Mouse (Mus musculus): ENCODE data around the gene Vamp2. TPM values are rescaled to one million over a fixed set of nuclear protein-coding genes. Genes with fewer than 3 reads are reported as not detected.

Vamp2 gene
- 282 TPM for polyA plus RNA-seq (2017; shearing (Covaris generic))

DNA sequence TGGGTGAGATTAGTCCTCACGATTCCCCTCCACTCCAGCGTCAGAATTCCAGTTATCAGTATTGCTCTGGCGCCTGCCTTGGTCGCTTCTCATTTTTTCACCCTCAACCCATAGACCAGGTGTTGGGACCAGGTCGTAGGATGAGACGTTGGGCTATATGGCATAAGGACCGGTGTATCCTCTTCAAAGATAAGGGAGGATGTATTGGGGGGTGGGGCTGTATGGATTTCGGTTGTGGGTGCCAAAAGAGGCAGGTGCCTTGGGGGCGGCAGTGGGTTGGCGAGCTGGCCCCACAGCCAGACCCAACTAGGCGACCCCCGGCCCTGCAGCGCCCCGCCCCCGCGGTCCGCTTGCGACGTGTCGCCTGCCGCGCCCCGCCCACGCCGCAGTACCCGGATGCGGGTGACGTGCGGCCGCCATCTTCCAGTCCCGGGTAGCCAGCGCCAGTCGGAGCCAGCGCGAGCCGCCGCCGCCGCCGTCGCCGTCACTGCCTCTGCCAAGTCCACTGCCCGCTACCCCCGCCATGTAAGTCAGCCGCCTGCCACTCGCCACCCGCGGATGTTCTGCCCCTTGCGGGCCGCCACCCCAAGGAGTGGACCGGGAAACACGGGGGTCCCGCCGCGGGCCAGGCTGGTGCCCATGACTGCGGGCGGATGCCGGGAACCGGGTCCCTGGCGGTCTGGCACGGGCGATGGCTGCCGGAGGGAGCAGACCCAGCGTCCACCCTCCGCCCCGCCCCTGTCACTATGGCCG is at the start of gene Vamp2:
TSS of gene Vamp2 (plus strand) at position 388 of the 753 bp plus-strand sequence.

DNA sequence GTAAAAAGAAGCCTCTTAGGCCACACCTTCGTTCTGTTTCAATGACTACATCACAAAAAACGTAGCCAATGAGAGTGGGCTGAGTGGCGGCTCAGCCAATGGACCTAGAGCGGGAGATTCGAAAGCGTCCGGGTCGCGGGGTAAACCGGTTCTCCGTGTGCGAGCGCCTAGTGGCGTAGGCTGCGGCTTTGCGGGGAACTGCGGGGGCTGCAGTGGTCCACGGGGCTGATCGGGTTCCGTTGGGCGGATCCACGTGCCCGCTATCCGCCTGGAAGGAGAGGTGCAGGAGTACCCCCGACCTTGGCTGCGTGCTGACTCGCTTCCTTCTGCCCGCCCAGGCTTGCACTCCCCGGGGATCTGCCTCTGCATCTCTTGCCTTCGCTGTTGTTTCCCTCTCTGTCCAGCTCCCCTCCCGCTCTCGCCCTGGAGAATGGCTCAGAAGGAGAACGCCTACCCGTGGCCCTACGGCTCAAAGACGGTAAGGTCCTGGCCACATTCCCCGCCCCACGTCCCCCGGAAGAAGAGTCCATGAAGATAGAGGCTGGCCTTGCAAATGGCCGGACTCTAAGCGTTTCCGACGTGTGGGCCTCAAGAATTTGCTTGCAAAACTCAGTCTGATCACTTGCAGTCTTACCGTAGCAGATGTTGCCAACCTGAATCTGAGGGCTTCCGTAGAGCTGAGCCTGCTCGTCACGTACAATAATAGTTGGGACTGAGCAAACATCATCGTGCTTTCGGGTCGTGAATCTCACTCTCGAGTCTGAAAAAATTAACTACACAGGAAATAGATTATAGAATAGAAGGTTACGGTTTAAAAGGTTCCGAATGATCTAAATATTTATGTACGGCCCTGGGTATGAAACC is 42.5 kb upstream of the Vamp2 start, which contains the start of gene Aurkb:
TSS of gene Aurkb (plus strand) at position 117 of the 864 bp plus-strand sequence.

DNA sequence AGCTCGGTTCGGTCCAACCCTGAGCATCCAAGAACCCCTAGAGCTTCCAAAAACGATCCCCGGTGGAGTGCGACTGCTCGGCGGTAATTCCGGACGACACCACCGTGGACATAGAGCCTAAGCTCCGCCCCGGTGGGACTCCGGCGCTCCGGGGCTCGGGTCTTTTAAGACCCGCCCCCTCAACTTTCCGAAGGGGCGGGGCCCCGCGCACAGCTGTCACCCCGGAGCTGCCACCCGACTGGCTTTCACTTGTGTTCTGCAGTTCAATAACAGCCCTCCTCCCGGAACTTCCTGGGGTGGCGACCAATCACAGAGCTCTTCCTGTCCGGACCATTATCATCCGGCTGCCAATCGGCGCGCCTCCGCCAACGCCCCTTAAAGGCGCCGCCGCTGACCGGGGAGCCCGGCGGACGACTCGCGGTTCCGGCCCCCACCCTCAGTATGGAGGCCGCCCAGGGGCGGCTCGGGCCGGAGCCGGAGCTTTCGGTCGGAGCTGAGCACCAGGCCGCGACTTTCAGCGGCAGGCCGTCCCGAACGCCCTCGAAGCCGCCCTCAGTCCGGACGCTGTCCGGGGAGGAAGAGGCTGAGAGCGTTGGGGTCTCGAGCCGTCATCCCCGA is 28.8 kb upstream of the Vamp2 start, which contains the start of gene Borcs6:
TSS of gene Borcs6 (plus strand) at position 361 of the 618 bp plus-strand sequence.

DNA sequence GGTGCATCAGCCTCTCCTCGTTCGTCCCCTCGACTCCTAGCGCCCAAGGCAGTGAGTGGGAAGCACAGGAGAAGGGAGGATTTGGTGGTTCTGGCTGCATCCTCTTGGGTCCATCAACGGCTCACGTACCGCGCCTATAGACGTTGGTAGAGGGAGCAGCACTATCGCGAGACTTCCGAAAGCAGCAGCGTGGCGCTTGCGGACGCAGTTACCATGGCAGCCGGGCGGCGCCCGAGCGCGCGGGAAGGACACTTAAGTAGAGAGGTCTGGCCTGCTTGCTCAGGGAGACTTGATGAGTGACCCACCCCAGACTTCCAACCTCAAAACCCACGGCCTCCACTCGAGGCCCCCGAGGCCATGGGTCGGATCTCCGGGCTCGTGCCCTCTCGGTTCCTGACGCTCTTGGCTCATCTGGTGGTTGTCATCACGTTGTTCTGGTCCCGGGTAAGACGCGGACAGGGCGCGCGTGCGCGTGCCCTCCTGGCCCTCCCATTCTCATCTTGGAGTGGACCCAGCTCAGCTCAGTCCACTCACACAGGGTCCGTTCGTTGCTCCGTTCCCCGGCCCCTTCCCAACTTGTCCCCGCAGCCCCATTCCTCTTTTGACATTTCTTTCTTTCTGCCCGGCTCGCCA is 17.6 kb upstream of the Vamp2 start, which contains the start of gene Tmem107:
TSS of gene Tmem107 (plus strand) at position 217 of the 633 bp plus-strand sequence.

DNA sequence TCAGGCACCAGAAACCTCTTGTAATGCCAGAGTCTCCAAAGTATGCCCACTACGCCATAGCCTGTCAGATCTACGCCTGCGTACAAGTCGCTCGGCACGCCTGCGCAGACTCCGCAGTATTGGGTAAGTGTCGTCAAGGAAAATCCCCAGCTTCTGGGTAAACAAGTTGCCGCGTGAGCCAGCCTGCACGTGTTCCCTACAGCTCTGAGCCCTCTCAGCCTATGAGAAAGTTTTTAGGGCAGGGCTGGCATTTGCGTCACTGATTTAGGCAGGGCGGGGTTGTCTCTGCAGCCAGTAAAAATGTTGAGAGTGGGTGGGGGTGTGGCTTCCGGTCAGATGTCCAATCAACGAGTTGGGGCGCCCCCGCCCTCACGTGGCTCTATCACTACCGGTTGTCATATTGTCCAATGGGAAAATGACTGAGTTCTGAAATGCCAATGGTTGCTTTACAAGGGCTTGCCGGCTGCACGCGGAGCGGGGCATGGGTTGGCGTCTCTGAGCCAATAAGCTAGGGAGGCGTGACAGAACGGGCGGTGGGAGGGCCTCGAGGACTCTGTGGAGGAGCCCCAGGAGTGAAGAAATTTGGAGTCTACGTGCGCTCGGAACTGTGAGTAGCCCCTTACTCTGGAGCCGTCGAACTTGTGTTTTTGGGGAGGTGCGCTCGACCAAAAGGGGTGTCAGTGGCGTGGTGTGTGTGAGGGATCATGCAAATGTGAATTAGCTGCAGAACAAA is 6.6 kb downstream of the Vamp2 start, which contains the start of gene Per1:
TSS of gene Per1 (plus strand) at position 521 of the 733 bp plus-strand sequence.

DNA sequence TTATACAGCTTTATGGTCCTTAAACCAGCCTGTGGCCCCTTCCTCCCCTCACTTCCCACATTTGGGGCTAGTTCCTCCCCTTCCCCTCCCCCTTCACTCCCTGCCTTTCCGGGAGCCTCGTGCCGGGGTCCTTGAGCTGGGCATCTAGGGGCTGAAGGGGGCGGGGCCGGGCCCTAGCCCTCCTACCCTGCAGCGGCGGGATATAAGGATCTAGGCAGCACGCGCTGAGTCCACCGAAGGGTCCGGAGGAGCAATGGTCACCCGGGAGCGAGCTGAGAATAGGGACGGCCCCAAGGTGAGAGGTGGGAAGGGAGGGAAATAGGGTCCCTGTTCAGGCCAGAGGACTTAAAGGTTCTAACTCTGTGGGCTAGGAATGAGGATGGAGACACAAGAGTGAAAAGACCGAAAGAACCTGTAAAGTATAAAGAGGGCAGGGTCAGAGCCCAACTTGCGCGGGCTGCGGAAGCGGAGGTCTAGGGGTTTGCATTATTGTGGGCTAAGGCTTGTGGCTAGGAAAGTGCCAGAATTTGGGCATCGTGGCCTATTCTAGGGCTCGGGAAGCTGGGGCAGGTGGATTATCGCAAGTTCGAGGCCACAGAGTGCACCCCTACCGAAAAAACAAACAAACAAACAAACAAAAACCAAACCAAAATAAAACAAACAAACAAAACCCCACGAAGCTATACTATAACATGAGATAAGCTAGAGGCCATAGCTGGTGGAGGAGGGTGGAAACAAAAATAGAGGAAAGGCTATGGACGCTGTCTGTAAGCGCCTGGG is 32.1 kb downstream of the Vamp2 start, which contains the start of gene Hes7:
TSS of gene Hes7 (plus strand) at position 184 of the 780 bp plus-strand sequence.

DNA sequence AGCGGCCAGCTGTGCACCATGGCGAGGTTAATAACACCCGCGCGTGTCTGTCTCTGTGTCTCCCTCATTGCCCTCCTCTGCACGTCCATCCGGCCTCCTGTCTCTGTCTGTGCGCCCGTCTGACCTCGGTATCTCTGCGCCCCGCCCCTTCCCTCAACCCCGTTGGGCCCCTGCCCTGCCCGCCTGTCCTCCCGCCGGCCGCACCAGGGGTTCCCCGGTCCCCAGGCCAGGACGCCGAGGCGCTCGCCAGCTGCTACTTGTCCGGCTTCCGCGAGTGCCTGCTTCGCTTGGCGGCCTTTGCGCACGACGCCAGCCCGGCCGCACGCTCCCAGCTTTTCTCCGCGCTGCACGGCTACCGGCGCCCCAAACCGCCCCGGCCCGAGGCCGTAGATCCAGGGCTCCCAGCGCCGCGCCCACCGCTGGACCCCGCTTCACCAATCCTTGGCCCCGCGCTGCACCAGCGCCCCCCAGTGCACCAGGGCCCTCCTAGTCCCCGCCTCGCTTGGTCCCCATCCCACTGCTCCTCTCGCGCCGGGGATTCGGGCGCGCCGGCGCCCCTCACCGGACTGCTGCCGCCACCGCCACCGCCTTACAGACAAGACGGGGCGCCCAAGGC is 34.2 kb downstream of the Vamp2 start, which contains the start of gene 9130213A22Rik:
TSS of gene 9130213A22Rik (minus strand) at position 254 of the 616 bp plus-strand sequence.

DNA sequence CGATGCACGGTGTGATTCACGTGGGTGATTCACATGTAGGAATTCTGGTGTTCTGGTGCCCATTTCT is 37.4 kb downstream of the Vamp2 start, which contains the start of gene Aloxe3:
TSS of gene Aloxe3 (plus strand) at position 45 of the 67 bp plus-strand sequence.

Other genes with a start within 250 kb of the Vamp2 start
- 167 TPM for gene Ndel1, start 216.6 kb upstream of the Vamp2 start, polyA plus RNA-seq (2017; shearing (Covaris generic))
- not detected for gene Rnf222, start 199.9 kb upstream of the Vamp2 start, polyA plus RNA-seq (2017; shearing (Covaris generic))
- 834 TPM for gene Rpl26, start 186.9 kb upstream of the Vamp2 start, polyA plus RNA-seq (2017; shearing (Covaris generic))
- gene Odf4, start 161.4 kb upstream of the Vamp2 start, polyA plus RNA-seq (2017; shearing (Covaris generic)): not detected
- not detected for gene Arhgef15, start 131.0 kb upstream of the Vamp2 start, polyA plus RNA-seq (2017; shearing (Covaris generic))
- 4.2 TPM for gene Slc25a35, start 120.4 kb upstream of the Vamp2 start, polyA plus RNA-seq (2017; shearing (Covaris generic))
- 8.2 TPM for gene Rangrf, start 113.3 kb upstream of the Vamp2 start, polyA plus RNA-seq (2017; shearing (Covaris generic))
- gene Pfas, start 80.0 kb upstream of the Vamp2 start, polyA plus RNA-seq (2017; shearing (Covaris generic)): 2.6 TPM
- gene Ctc1, start 72.6 kb upstream of the Vamp2 start, polyA plus RNA-seq (2017; shearing (Covaris generic)): 15.3 TPM
- 0.87 TPM for gene Aurkb, start 42.8 kb upstream of the Vamp2 start, polyA plus RNA-seq (2017; shearing (Covaris generic))
- 6.9 TPM for gene Borcs6, start 28.8 kb upstream of the Vamp2 start, polyA plus RNA-seq (2017; shearing (Covaris generic))
- gene Tmem107, start 17.7 kb upstream of the Vamp2 start, polyA plus RNA-seq (2017; shearing (Covaris generic)): 6.6 TPM
- 136 TPM for gene Per1, start 6.7 kb downstream of the Vamp2 start, polyA plus RNA-seq (2017; shearing (Covaris generic))
- 0.41 TPM for gene Hes7, start 31.9 kb downstream of the Vamp2 start, polyA plus RNA-seq (2017; shearing (Covaris generic))
- gene 9130213A22Rik, start 34.1 kb downstream of the Vamp2 start, polyA plus RNA-seq (2017; shearing (Covaris generic)): not detected
- gene Aloxe3, start 37.4 kb downstream of the Vamp2 start, polyA plus RNA-seq (2017; shearing (Covaris generic)): 0.36 TPM
- gene Alox12b, start 68.5 kb downstream of the Vamp2 start, polyA plus RNA-seq (2017; shearing (Covaris generic)): not detected
- gene Alox8, start 109.4 kb downstream of the Vamp2 start, polyA plus RNA-seq (2017; shearing (Covaris generic)): 0.80 TPM
- not detected for gene Gucy2e, start 148.5 kb downstream of the Vamp2 start, polyA plus RNA-seq (2017; shearing (Covaris generic))
- gene Cntrob, start 235.3 kb downstream of the Vamp2 start, polyA plus RNA-seq (2017; shearing (Covaris generic)): 9.3 TPM
- gene Trappc1, start 235.5 kb downstream of the Vamp2 start, polyA plus RNA-seq (2017; shearing (Covaris generic)): 44.3 TPM
- gene Kcnab3, start 237.8 kb downstream of the Vamp2 start, polyA plus RNA-seq (2017; shearing (Covaris generic)): 1.2 TPM

Data from effector memory CD4-positive, alpha-beta T cell, adult 5 months (primary cell).